Mouse (Mus musculus) erythroblast, embryonic 14.5 days (primary cell): ENCODE measurements around the gene Zfp296. TPM values are rescaled to one million over a fixed set of nuclear protein-coding genes. Genes with fewer than 3 reads are reported as not detected.

Experiments used
- H3K27me3 ChIP-seq: 2 replicates; pipeline ENCODE4 v1.6.1; 2012; ENCODE audit warnings: inconsistent platforms; ENCODE audit not compliant: control insufficient read depth
- H3K36me3 ChIP-seq: 2 replicates; pipeline ENCODE4 v1.6.1; 2012; ENCODE audit warnings: mild to moderate bottlenecking, inconsistent platforms; ENCODE audit not compliant: control insufficient read depth
- H3K4me1 ChIP-seq: 2 replicates; pipeline ENCODE4 v1.6.1; 2012; ENCODE audit warnings: inconsistent platforms; ENCODE audit not compliant: control insufficient read depth
- H3K4me3 ChIP-seq: replicated peaks from 2 replicates; pipeline ENCODE3; 2012; ENCODE audit warnings: moderate library complexity, mild to moderate bottlenecking, inconsistent platforms
- H3K9me3 ChIP-seq: 2 replicates; pipeline ENCODE4 v1.6.1; 2012; ENCODE audit warnings: low read length, inconsistent platforms, mixed read lengths; ENCODE audit not compliant: control insufficient read depth
- GATA1 ChIP-seq: IDR thresholded peaks from 2 replicates; pipeline ENCODE4 v1.6.1; 2012; ENCODE audit warnings: low read length, inconsistent platforms, mixed read lengths
- TAL1 ChIP-seq: IDR thresholded peaks from 3 replicates; pipeline ENCODE4 v1.6.1; 2012; ENCODE audit warnings: low read length, inconsistent platforms, mixed read lengths
- polyA plus RNA-seq: library from polyadenylated mRNA; stranded (reverse); fragments of >175 nt; gene quantifications from 2 replicates; pipeline ENCODE4 v1.2.3, GENCODE M21; 2012

Zfp296 gene
- 0.14 and 0.16 TPM in 2 replicates for polyA plus RNA-seq

- Histone ChIP-seq H3K4me3 (peak within 1 kb of the TSS; percentile 65), H3K36me3 (peaks cover 27% of the 10 kb centered on the region), H3K4me1 (peaks cover 67% of the 10 kb centered on the region), H3K27me3 (peaks cover 20% of the 10 kb centered on the region), H3K9me3 (no peaks in the 10 kb centered on the region; the same call in 1 of the 2 replicates)
- TF ChIP-seq GATA1 (no peak), TAL1 (no peak)
Observed at GRCm38 (mm10) chr7:19577141-19577852, at the start of gene Zfp296, which contains the start of gene Gemin7. TSS of gene Zfp296 (plus strand) at chr7:19577287. TSS of gene Gemin7 (minus strand) at chr7:19577595.

GRCm38 (mm10) chr7:19531077-19531476 lies 46.0 kb upstream of the Zfp296 start:
- H3K9me3 ChIP-seq = no peaks in the 10 kb centered on the region
- TF ChIP-seq GATA1 (no peak), TAL1 (no peak)
- H3K36me3 ChIP-seq = peaks cover 79% of the 10 kb centered on the region
- H3K4me1 ChIP-seq = peaks cover 9% of the 10 kb centered on the region
- H3K27me3 ChIP-seq = no peaks in the 10 kb centered on the region
- H3K4me3 ChIP-seq = no peak overlapping the region

GRCm38 (mm10) chr7:19532240-19532639 lies 44.8 kb upstream of the Zfp296 start:
- TF ChIP-seq GATA1 = no peak
- TF ChIP-seq TAL1 = no peak
- no peaks in the 10 kb centered on the region for H3K9me3 ChIP-seq
- H3K27me3 ChIP-seq = no peaks in the 10 kb centered on the region
- H3K36me3 ChIP-seq = peaks cover 90% of the 10 kb centered on the region
- H3K4me3 ChIP-seq = no peak overlapping the region
- H3K4me1 ChIP-seq = peaks cover 12% of the 10 kb centered on the region

GRCm38 (mm10) chr7:19534676-19535075 lies 42.4 kb upstream of the Zfp296 start:
- H3K27me3 ChIP-seq = no peaks in the 10 kb centered on the region
- H3K36me3 ChIP-seq = peaks cover 94% of the 10 kb centered on the region
- H3K4me1 ChIP-seq = peaks cover 18% of the 10 kb centered on the region
- no peak overlapping the region for H3K4me3 ChIP-seq
- H3K9me3 ChIP-seq = no peaks in the 10 kb centered on the region
- no peak for TF ChIP-seq TAL1
- TF ChIP-seq GATA1 = no peak

GRCm38 (mm10) chr7:19540771-19541566 lies 36.1 kb upstream of the Zfp296 start:
- no peaks in the 10 kb centered on the region for H3K9me3 ChIP-seq
- H3K27me3 ChIP-seq = no peaks in the 10 kb centered on the region
- peaks cover 88% of the 10 kb centered on the region for H3K36me3 ChIP-seq
- no peak overlapping the region for H3K4me3 ChIP-seq
- H3K4me1 ChIP-seq = peaks cover 48% of the 10 kb centered on the region
- TF ChIP-seq TAL1 = no peak
- TF ChIP-seq GATA1 = no peak

GRCm38 (mm10) chr7:19541681-19542154 lies 35.4 kb upstream of the Zfp296 start:
- TF ChIP-seq GATA1 = no peak
- TF ChIP-seq TAL1 = no peak
- Histone ChIP-seq H3K4me1 (peaks cover 50% of the 10 kb centered on the region), H3K36me3 (peaks cover 88% of the 10 kb centered on the region), H3K9me3 (no peaks in the 10 kb centered on the region), H3K27me3 (no peaks in the 10 kb centered on the region), H3K4me3 (no peak overlapping the region)

GRCm38 (mm10) chr7:19542155-19542691 lies 34.9 kb upstream of the Zfp296 start:
- H3K4me1 ChIP-seq = peaks cover 52% of the 10 kb centered on the region
- no peaks in the 10 kb centered on the region for H3K9me3 ChIP-seq
- no peaks in the 10 kb centered on the region for H3K27me3 ChIP-seq
- H3K36me3 ChIP-seq = peaks cover 89% of the 10 kb centered on the region
- TF ChIP-seq TAL1 = no peak
- no peak for TF ChIP-seq GATA1
- H3K4me3 ChIP-seq = no peak overlapping the region

GRCm38 (mm10) chr7:19543584-19543983 lies 33.5 kb upstream of the Zfp296 start:
- TF ChIP-seq GATA1 = no peak
- no peak for TF ChIP-seq TAL1
- Histone ChIP-seq H3K4me1 (peaks cover 58% of the 10 kb centered on the region), H3K4me3 (no peak overlapping the region), H3K27me3 (no peaks in the 10 kb centered on the region), H3K36me3 (peaks cover 90% of the 10 kb centered on the region), H3K9me3 (no peaks in the 10 kb centered on the region)

- Histone ChIP-seq H3K27me3 (no peaks in the 10 kb centered on the region), H3K36me3 (peaks cover 94% of the 10 kb centered on the region), H3K9me3 (no peaks in the 10 kb centered on the region), H3K4me1 (peaks cover 61% of the 10 kb centered on the region), H3K4me3 (no peak overlapping the region)
- TF ChIP-seq GATA1 = no peak
- no peak for TF ChIP-seq TAL1
Observed at GRCm38 (mm10) chr7:19546007-19546406, 31.1 kb upstream of the Zfp296 start.
